Comparison of ENCODE assay signal across 32 mouse cellular contexts in the genomic region with DNA sequence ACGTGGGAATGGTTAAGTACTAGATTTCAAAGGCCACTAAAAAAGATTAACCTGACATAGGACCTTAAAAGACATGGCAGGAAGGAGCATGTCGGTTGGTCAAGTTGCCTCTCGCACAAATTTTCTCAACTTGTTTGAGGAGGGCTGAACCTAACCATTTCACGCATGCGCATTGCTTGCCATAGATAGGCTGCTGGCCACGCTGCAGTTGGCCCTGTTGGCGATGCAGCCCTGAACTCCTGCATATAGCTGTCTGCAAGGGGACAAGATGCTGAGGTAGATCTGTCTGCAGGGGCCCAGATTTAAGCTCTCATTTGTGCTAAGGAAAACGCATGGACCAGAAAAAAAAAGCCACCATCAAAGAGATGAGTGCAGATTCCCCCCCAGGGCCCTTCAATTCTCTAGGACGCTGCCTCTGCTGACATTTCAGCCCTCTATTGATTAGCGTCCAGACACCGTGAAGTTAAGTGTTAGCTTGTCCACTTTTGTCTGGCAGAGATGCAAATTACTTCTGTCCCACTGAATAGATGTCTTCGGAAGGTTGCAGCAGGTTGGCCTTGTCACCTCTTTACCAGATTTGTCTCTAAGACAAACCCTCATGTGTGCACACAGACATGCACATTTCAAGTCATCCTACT.
A peak's percentile ranks its signal among the peaks of the same experiment; 100 is the strongest.
DNase-seq lines count a peak whose midpoint lies in the region; ATAC-seq and TF ChIP-seq lines count a peak whose summit lies in the region.
"Had no signal": no experiment of that assay in that cellular context is flagged by ENCODE, and none has a peak within 500 bp of the region (broad histone marks: within the 10 kb centered on the region; RNA-seq: fewer than 3 reads in every experiment).

No protein-coding gene starts in this region.

- no peak for TF ChIP-seq CTCF in forebrain, postnatal 0 days (IDR thresholded peaks at IDR 0.05; ENCODE audit: low read depth)

- no peak overlapping the region for H3K4me2 ChIP-seq in forebrain, postnatal 0 days (ENCODE audit: low read depth)
- no peak overlapping the region for H3K4me2 ChIP-seq in midbrain, embryonic 15.5 days
- H3K4me2 ChIP-seq in midbrain, embryonic 14.5 days (ENCODE audit: low read length): 0 out of 2 replicates have a peak overlapping the region, but pooled peaks have one; percentile 8
- H3K4me2 ChIP-seq: forebrain, embryonic 12.5 days; heart, embryonic 13.5 days; kidney, embryonic 15.5 days; limb, embryonic 12.5 days; liver, embryonic 15.5 days; lung, embryonic 14.5 days; neural tube, embryonic 15.5 days had no signal

- peaks cover 44% of the 10 kb centered on the region for H3K4me1 ChIP-seq in forebrain, embryonic 10.5 days
- peaks cover 10% of the 10 kb centered on the region for H3K4me1 ChIP-seq in forebrain, postnatal 0 days (ENCODE audit: insufficient read depth)
- peaks cover 74% of the 10 kb centered on the region for H3K4me1 ChIP-seq in midbrain, embryonic 10.5 days
- peaks cover 19% of the 10 kb centered on the region for H3K4me1 ChIP-seq in midbrain, embryonic 15.5 days
- peaks cover 20% of the 10 kb centered on the region for H3K4me1 ChIP-seq in midbrain, embryonic 14.5 days (ENCODE audit: control insufficient read depth, insufficient read depth, low read length)
- H3K4me1 ChIP-seq: heart, embryonic 13.5 days; liver, embryonic 15.5 days had no signal

- WGBS in forebrain, embryonic 10.5 days: 63% methylated on average over 12 of the region's 12 CpGs
- WGBS in forebrain, postnatal 0 days: 61% methylated on average over 12 of the region's 12 CpGs
- WGBS in midbrain, embryonic 10.5 days: 49% methylated on average over 12 of the region's 12 CpGs
- 35% methylated on average over 12 of the region's 12 CpGs for whole genome bisulfite sequencing in midbrain, embryonic 15.5 days
- WGBS in midbrain, embryonic 14.5 days: 23% methylated on average over 12 of the region's 12 CpGs

- ATAC-seq in forebrain, postnatal 0 days: no peak
- ATAC-seq in midbrain, embryonic 15.5 days (replicated peaks): no peak
- ATAC-seq in midbrain, embryonic 14.5 days (ENCODE audit: low FRiP score, low TSS enrichment): no peak
- ATAC-seq: activated CD4-positive, CD25-positive, alpha-beta regulatory T cell, adult 4 months had no signal

- no peak overlapping the region for H3K9ac ChIP-seq in forebrain, postnatal 0 days
- H3K9ac ChIP-seq in midbrain, embryonic 15.5 days: no peak overlapping the region
- H3K9ac ChIP-seq in midbrain, embryonic 14.5 days (replicated peaks; ENCODE audit: low read length): no peak overlapping the region
- H3K9ac ChIP-seq: forebrain, embryonic 12.5 days; heart, embryonic 13.5 days; kidney, embryonic 15.5 days; limb, embryonic 12.5 days; liver, embryonic 15.5 days; lung, embryonic 14.5 days; neural tube, embryonic 15.5 days had no signal

- DNase-seq in forebrain, embryonic 10.5 days (ENCODE audit: extremely low spot score, low spot score): no peak
- DNase-seq in forebrain, postnatal 0 days: no peak
- DNase-seq in midbrain, embryonic 10.5 days (ENCODE audit: low spot score): peak; percentile 45
- peak; percentile 56 for DNase-seq in embryo, embryonic 11 days
- peak; percentile 52 for DNase-seq in midbrain, embryonic 14.5 days
- DNase-seq in gastrocnemius, adult 8-10 months (ENCODE audit: low spot score in 2 of 2): no peak
- no peak for DNase-seq in testis, postnatal 14 days (ENCODE audit: low spot score)
- DNase-seq: adrenal gland, adult 2 months; adrenal gland, postnatal 36 days; cerebellum, adult 8-10 months; cerebellum, postnatal 25 days; gastrocnemius, postnatal 25 days; heart, postnatal 10 days; kidney, adult 18-20 months; kidney, postnatal 36 days; lung, embryonic 14.5 days; lung, postnatal 14 days; right cerebral cortex, adult 18-20 months; right cerebral cortex, postnatal 4 days; thymus, postnatal 4 days had no signal

- peak overlapping the region; percentile 35; the same call in 1 of the 2 replicates for H3K27ac ChIP-seq in forebrain, embryonic 10.5 days
- H3K27ac ChIP-seq in forebrain, postnatal 0 days (ENCODE audit: low read depth, low read length): no peak overlapping the region
- H3K27ac ChIP-seq in midbrain, embryonic 10.5 days (replicated peaks): peak overlapping the region; percentile 82
- no peak overlapping the region for H3K27ac ChIP-seq in midbrain, embryonic 15.5 days
- H3K27ac ChIP-seq in midbrain, embryonic 14.5 days (replicated peaks; ENCODE audit: low read depth, low read length): no peak overlapping the region
- H3K27ac ChIP-seq: forebrain, embryonic 12.5 days; heart, embryonic 13.5 days; kidney, embryonic 15.5 days; layer of hippocampus, adult 2 months; left cerebral cortex, adult 2 months; limb, embryonic 12.5 days; liver, embryonic 15.5 days; neural tube, embryonic 15.5 days had no signal

- H3K9me3 ChIP-seq in forebrain, embryonic 10.5 days: no peaks in the 10 kb centered on the region
- no peaks in the 10 kb centered on the region for H3K9me3 ChIP-seq in forebrain, postnatal 0 days (ENCODE audit: low read length)
- H3K9me3 ChIP-seq in midbrain, embryonic 10.5 days (replicated peaks): no peaks in the 10 kb centered on the region
- H3K9me3 ChIP-seq in midbrain, embryonic 15.5 days: no peaks in the 10 kb centered on the region
- no peaks in the 10 kb centered on the region for H3K9me3 ChIP-seq in midbrain, embryonic 14.5 days (ENCODE audit: control insufficient read depth, low read length)
- H3K9me3 ChIP-seq: forebrain, embryonic 12.5 days; heart, embryonic 13.5 days; kidney, embryonic 15.5 days; limb, embryonic 12.5 days; liver, embryonic 15.5 days; neural tube, embryonic 15.5 days had no signal

- no peaks in the 10 kb centered on the region for H3K27me3 ChIP-seq in forebrain, embryonic 10.5 days (ENCODE audit: poor library complexity, severe bottlenecking)
- no peaks in the 10 kb centered on the region for H3K27me3 ChIP-seq in forebrain, postnatal 0 days (ENCODE audit: insufficient read depth, low read length)
- H3K27me3 ChIP-seq in midbrain, embryonic 10.5 days (ENCODE audit: low read depth, poor library complexity, severe bottlenecking): no peaks in the 10 kb centered on the region
- H3K27me3 ChIP-seq in midbrain, embryonic 15.5 days (replicated peaks): no peaks in the 10 kb centered on the region
- no peaks in the 10 kb centered on the region for H3K27me3 ChIP-seq in midbrain, embryonic 14.5 days (ENCODE audit: control insufficient read depth, insufficient read depth, low read length)
- H3K27me3 ChIP-seq: CH12.LX; forebrain, embryonic 12.5 days; kidney, embryonic 15.5 days; liver, embryonic 15.5 days; neural tube, embryonic 15.5 days had no signal

- H3K36me3 ChIP-seq in forebrain, embryonic 10.5 days (replicated peaks): no peaks in the 10 kb centered on the region
- no peaks in the 10 kb centered on the region for H3K36me3 ChIP-seq in forebrain, postnatal 0 days (ENCODE audit: insufficient read depth)
- no peaks in the 10 kb centered on the region for H3K36me3 ChIP-seq in midbrain, embryonic 10.5 days
- H3K36me3 ChIP-seq in midbrain, embryonic 15.5 days (replicated peaks): no peaks in the 10 kb centered on the region
- H3K36me3 ChIP-seq in midbrain, embryonic 14.5 days (ENCODE audit: control insufficient read depth, insufficient read depth, low read length): no peaks in the 10 kb centered on the region
- H3K36me3 ChIP-seq: forebrain, embryonic 12.5 days; heart, embryonic 13.5 days; kidney, embryonic 15.5 days; limb, embryonic 12.5 days; liver, embryonic 15.5 days; neural tube, embryonic 15.5 days had no signal

- H3K4me3 ChIP-seq in forebrain, embryonic 10.5 days: no peak overlapping the region
- no peak overlapping the region for H3K4me3 ChIP-seq in forebrain, postnatal 0 days (ENCODE audit: low read depth, low read length)
- no peak overlapping the region for H3K4me3 ChIP-seq in midbrain, embryonic 10.5 days
- H3K4me3 ChIP-seq in midbrain, embryonic 15.5 days: no peak overlapping the region
- H3K4me3 ChIP-seq in midbrain, embryonic 14.5 days (replicated peaks; ENCODE audit: low read depth, low read length): no peak overlapping the region
- H3K4me3 ChIP-seq: erythroblast, embryonic 14.5 days; forebrain, embryonic 12.5 days; heart, embryonic 13.5 days; kidney, embryonic 15.5 days; layer of hippocampus, adult 2 months; left cerebral cortex, adult 2 months; limb, embryonic 12.5 days; liver, embryonic 15.5 days; neural tube, embryonic 15.5 days had no signal

Comparison
In these comparisons a context has a peak if more than half of its experiments do, and no peak if none do; other contexts are left out.
1. H3K27ac ChIP-seq: peak in forebrain, embryonic 10.5 days (single experiment) and midbrain, embryonic 10.5 days (single experiment); none in forebrain, postnatal 0 days (single experiment), midbrain, embryonic 15.5 days (single experiment) and midbrain, embryonic 14.5 days (single experiment).
2. DNase-seq: peak in midbrain, embryonic 10.5 days (single experiment), embryo, embryonic 11 days (single experiment) and midbrain, embryonic 14.5 days (single experiment); none in forebrain, embryonic 10.5 days (single experiment), forebrain, postnatal 0 days (single experiment), gastrocnemius, adult 8-10 months (0 of 2) and testis, postnatal 14 days (single experiment).